Mouse (Mus musculus): ENCODE data around the gene Myo9b.
A peak's percentile ranks its signal among the peaks of the same experiment; 100 is the strongest.

The Myo9b gene

GRCm38 (mm10) chr8:71366771-71367528 is 94.4 kb downstream of the Myo9b start, which contains the start of gene Use1:
Use1 (plus strand) TSS chr8:71366848.
- peak; percentile 99 for DNase-seq (ENCODE audit: low read depth, low spot score)

- no peak for DNase-seq (ENCODE audit: low read depth, low spot score)
Observed at GRCm38 (mm10) chr8:71367529-71368176, 95.1 kb downstream of the Myo9b start.

GRCm38 (mm10) chr8:71368366-71368765 is 95.9 kb downstream of the Myo9b start:
- peak; percentile 39 for DNase-seq (ENCODE audit: low read depth, low spot score)

GRCm38 (mm10) chr8:71369040-71369718 is 96.7 kb downstream of the Myo9b start:
- no peak for DNase-seq (ENCODE audit: low read depth, low spot score)

GRCm38 (mm10) chr8:71370711-71371235 is 98.3 kb downstream of the Myo9b start:
- DNase-seq (ENCODE audit: low read depth, low spot score): peak; percentile 46

GRCm38 (mm10) chr8:71371236-71371848 is 98.8 kb downstream of the Myo9b start, which contains the start of gene Ocel1:
Ocel1 (plus strand) TSS chr8:71371298.
- DNase-seq (ENCODE audit: low read depth, low spot score): peak; percentile 98

- no peak for DNase-seq (ENCODE audit: low read depth, low spot score)
Observed at GRCm38 (mm10) chr8:71372427-71372826, 99.9 kb downstream of the Myo9b start.

GRCm38 (mm10) chr8:71373000-71373399 is 100.5 kb downstream of the Myo9b start:
- DNase-seq (ENCODE audit: low read depth, low spot score): no peak

GRCm38 (mm10) chr8:71374616-71375206 is 102.2 kb downstream of the Myo9b start:
- DNase-seq (ENCODE audit: low read depth, low spot score): peak; percentile 81

- DNase-seq (ENCODE audit: low read depth, low spot score): peak; percentile 97
Observed at GRCm38 (mm10) chr8:71375581-71376422, 103.3 kb downstream of the Myo9b start.

- DNase-seq (ENCODE audit: low read depth, low spot score): no peak
Observed at GRCm38 (mm10) chr8:71376423-71377030, 104.0 kb downstream of the Myo9b start.

- no peak for DNase-seq (ENCODE audit: low read depth, low spot score)
Observed at GRCm38 (mm10) chr8:71379008-71379407, 106.5 kb downstream of the Myo9b start.

GRCm38 (mm10) chr8:71379512-71380075 is 107.1 kb downstream of the Myo9b start:
- no peak for DNase-seq (ENCODE audit: low read depth, low spot score)

- no peak for DNase-seq (ENCODE audit: low read depth, low spot score)
Observed at GRCm38 (mm10) chr8:71380178-71381171, 108.0 kb downstream of the Myo9b start.

GRCm38 (mm10) chr8:71381421-71381970 is 109.0 kb downstream of the Myo9b start, which contains the start of gene Nr2f6:
Nr2f6 (minus strand) TSS chr8:71381960.
- peak; percentile 71 for DNase-seq (ENCODE audit: low read depth, low spot score)

GRCm38 (mm10) chr8:71381971-71382961 is 109.8 kb downstream of the Myo9b start:
- DNase-seq (ENCODE audit: low read depth, low spot score): peak; percentile 83

GRCm38 (mm10) chr8:71383396-71383795 is 110.9 kb downstream of the Myo9b start:
- DNase-seq (ENCODE audit: low read depth, low spot score): no peak

All from R1 (cell line).